Mouse (Mus musculus) olfactory bulb, adult 2 months (tissue): ENCODE measurements around the gene Flt1. TPM values are rescaled to one million over a fixed set of nuclear protein-coding genes. Genes with fewer than 3 reads are reported as not detected.
"Not testable (repeated sequence)": the region's sequence is repeated elsewhere in the genome, so short reads cannot be mapped to it uniquely, and the experiment has no call there.

Source experiments
- H3K27ac ChIP-seq: fragments of 200-500 bp; 2 replicates; pipeline ENCODE4 v1.5.1; 2012; ENCODE audit warnings: low read depth, low read length; ENCODE audit not compliant: insufficient read depth
- H3K4me1 ChIP-seq: fragments of 200-500 bp; 2 replicates; pipeline ENCODE4 v1.6.1; 2012; ENCODE audit warnings: low read length; ENCODE audit not compliant: control insufficient read depth, insufficient read depth
- H3K4me3 ChIP-seq: fragments of 200-500 bp; 2 replicates; pipeline ENCODE4 v1.5.1; 2012; ENCODE audit warnings: mild to moderate bottlenecking, low read depth, low read length, moderate library complexity; ENCODE audit not compliant: insufficient read depth
- CTCF ChIP-seq: fragments of 200-500 bp; IDR thresholded peaks from 2 replicates; pipeline ENCODE4 v1.5.1; 2012; ENCODE audit warnings: low read depth, mild to moderate bottlenecking, low read length, moderate library complexity; ENCODE audit not compliant: insufficient read depth
- POLR2A ChIP-seq: fragments of 200-500 bp; IDR thresholded peaks from 2 replicates; pipeline ENCODE4 v1.6.1; 2012; ENCODE audit warnings: mild to moderate bottlenecking, low read depth, low read length, moderate library complexity; ENCODE audit not compliant: insufficient read depth
- WGBS: fragments of 180-500 bp; shearing (Covaris S2); methylation state at CpG from one replicate; pipeline ENCODE4 v1.1.7; 2018; 5-methylcytosine and 5-hydroxymethylcytosine counted together
- polyA plus RNA-seq: library from polyadenylated mRNA; stranded (reverse); fragments of >200 nt; gene quantifications from 2 replicates; pipeline ENCODE4 v1.2.4, GENCODE M21; 2012; ENCODE audit warnings: low replicate concordance; ENCODE audit not compliant: missing spikeins, insufficient read depth, insufficient read length

Flt1 gene
- polyA plus RNA-seq, 1 experiment = not detected

- H3K27ac ChIP-seq = no peak overlapping the region
- TF ChIP-seq CTCF (no peak), POLR2A (no peak)
- H3K4me1 ChIP-seq = peaks cover 17% of the 10 kb centered on the region; the same call in 1 of the 2 replicates
- no peak overlapping the region for H3K4me3 ChIP-seq
- 50% methylated on average over 18 of the region's 18 CpGs for WGBS
Measured at GRCm38 (mm10) chr5:147563511-147564139, 162.2 kb downstream of the Flt1 start.

- WGBS = 71% methylated on average over 6 of the region's 6 CpGs
- H3K4me1 ChIP-seq, H3K27ac ChIP-seq, H3K4me3 ChIP-seq: not testable (repeated sequence)
Measured at GRCm38 (mm10) chr5:147557641-147558040, 168.2 kb downstream of the Flt1 start.

DNA sequence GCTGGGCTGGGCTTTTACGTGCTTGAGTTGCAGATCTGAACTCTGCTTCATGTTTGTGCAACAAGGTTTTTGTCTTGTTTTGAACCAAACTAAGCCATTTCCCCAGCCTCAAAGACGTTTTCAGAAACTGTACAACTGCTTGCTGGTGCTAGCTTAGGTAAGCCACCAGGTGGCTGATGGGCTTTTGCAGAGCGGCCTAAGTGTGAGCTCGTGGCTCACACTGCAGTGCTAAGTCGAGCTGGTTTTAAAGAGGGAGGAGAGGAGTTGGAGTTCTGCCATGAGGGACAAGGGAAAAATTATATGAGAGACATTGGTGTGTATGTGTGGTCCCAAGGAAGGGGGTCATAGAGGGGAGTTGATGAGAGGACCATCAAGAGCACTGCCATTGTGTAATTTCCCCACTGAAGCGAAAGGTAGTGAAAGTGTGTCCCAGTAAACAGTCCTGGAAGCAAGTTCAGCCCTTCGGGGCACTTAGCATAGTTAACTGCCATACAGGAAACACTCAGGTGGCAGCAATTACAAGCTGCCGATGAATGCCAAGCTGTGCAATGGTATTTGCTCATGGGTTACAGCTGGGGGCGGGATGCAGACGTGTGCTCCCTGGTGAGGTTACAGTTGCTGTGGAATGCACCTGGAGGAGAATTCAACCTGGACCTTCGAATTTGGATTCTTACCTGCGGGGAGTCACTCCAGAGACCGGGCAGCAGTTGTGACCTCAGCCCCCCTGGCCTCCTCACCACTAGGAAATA is 173.8 kb downstream of the Flt1 start:
- 85% methylated on average over 13 of the region's 13 CpGs for WGBS
- TF ChIP-seq CTCF = no peak
- no peak for TF ChIP-seq POLR2A
- H3K27ac ChIP-seq = no peak overlapping the region
- H3K4me1 ChIP-seq = no peaks in the 10 kb centered on the region
- H3K4me3 ChIP-seq = no peak overlapping the region

GRCm38 (mm10) chr5:147549016-147549755 is 176.6 kb downstream of the Flt1 start:
- Histone ChIP-seq H3K4me1 (no peaks in the 10 kb centered on the region), H3K4me3 (no peak overlapping the region), H3K27ac (no peak overlapping the region)
- 89% methylated on average over 12 of the region's 12 CpGs for WGBS
- no peak for TF ChIP-seq POLR2A
- TF ChIP-seq CTCF = no peak

GRCm38 (mm10) chr5:147545731-147546241 is 180.0 kb downstream of the Flt1 start:
- WGBS = 68% methylated on average over 11 of the region's 11 CpGs
- no peak overlapping the region for H3K4me3 ChIP-seq
- no peaks in the 10 kb centered on the region for H3K4me1 ChIP-seq
- TF ChIP-seq CTCF (0 out of 2 replicates have a peak, but pooled peaks have one; percentile 17), POLR2A (no peak)
- no peak overlapping the region for H3K27ac ChIP-seq

- H3K4me1 ChIP-seq = no peaks in the 10 kb centered on the region
- H3K27ac ChIP-seq = no peak overlapping the region
- no peak overlapping the region for H3K4me3 ChIP-seq
- TF ChIP-seq CTCF (no peak), POLR2A (no peak)
- 92% methylated on average over 6 of the region's 6 CpGs for WGBS
Measured at GRCm38 (mm10) chr5:147542291-147542690, 183.5 kb downstream of the Flt1 start.

DNA sequence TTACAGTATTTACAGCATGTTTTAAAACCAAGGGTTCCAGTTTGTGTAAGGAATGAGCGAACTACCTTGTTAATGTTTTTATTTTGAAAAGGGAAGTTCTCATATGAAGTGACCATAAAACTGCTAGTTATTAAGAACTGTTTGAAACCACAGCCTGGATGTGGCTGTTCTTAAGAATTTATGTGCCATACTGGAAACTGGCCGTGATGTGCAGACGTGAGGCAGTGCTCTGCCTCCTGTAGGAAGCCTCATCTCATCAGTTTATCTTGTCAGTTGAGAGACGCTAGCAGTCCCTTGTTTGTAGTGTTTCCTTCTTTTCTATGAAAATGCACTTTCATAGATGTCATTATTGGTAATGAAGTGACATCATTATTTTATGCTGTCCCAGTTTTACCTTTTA is 186.0 kb downstream of the Flt1 start:
- Histone ChIP-seq H3K4me1 (no peaks in the 10 kb centered on the region), H3K27ac (no peak overlapping the region), H3K4me3 (no peak overlapping the region)
- WGBS = 90% methylated on average over 4 of the region's 4 CpGs
- no peak for TF ChIP-seq POLR2A
- no peak for TF ChIP-seq CTCF

GRCm38 (mm10) chr5:147539409-147539808 is 186.4 kb downstream of the Flt1 start:
- 90% methylated on average over 4 of the region's 4 CpGs for WGBS
- Histone ChIP-seq H3K27ac (no peak overlapping the region), H3K4me1 (no peaks in the 10 kb centered on the region), H3K4me3 (no peak overlapping the region)
- no peak for TF ChIP-seq POLR2A
- TF ChIP-seq CTCF = no peak

GRCm38 (mm10) chr5:147532031-147532430 is 193.8 kb downstream of the Flt1 start:
- Histone ChIP-seq H3K27ac (no peak overlapping the region), H3K4me3 (no peak overlapping the region), H3K4me1 (no peaks in the 10 kb centered on the region)
- 89% methylated on average over 6 of the region's 6 CpGs for WGBS
- TF ChIP-seq CTCF = no peak
- no peak for TF ChIP-seq POLR2A
